Mouse (Mus musculus) naive thymus-derived CD4-positive, alpha-beta T cell, adult 2 months (primary cell): ENCODE measurements around the gene Kat8.
A peak's percentile ranks its signal among the peaks of the same experiment; 100 is the strongest.

Experiments used
- DNase-seq: peaks from one replicate; pipeline ENCODE4 v3.0.0-alpha.2; 2011; ENCODE audit warnings: low read depth

The Kat8 gene

DNA sequence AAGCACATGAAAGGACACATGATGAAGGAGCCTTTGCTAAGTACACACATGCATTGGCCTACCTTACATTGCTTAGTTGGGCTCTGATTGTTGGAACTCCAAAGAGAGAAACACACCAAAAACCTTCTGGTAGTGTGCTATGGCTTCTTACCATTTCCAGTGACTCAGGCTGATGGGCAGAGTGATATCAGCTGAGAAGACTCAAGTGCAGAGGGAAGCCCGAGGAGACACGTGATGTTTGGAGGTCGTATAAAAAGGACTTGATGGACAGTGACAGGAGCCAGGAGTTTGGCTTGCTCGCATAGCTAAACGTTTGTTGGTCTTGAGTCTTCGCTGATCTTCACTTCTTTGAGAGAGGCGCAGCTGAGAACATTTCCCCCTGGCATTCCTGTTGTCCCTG is 14.8 kb upstream of the Kat8 start:
- DNase-seq = no peak

DNA sequence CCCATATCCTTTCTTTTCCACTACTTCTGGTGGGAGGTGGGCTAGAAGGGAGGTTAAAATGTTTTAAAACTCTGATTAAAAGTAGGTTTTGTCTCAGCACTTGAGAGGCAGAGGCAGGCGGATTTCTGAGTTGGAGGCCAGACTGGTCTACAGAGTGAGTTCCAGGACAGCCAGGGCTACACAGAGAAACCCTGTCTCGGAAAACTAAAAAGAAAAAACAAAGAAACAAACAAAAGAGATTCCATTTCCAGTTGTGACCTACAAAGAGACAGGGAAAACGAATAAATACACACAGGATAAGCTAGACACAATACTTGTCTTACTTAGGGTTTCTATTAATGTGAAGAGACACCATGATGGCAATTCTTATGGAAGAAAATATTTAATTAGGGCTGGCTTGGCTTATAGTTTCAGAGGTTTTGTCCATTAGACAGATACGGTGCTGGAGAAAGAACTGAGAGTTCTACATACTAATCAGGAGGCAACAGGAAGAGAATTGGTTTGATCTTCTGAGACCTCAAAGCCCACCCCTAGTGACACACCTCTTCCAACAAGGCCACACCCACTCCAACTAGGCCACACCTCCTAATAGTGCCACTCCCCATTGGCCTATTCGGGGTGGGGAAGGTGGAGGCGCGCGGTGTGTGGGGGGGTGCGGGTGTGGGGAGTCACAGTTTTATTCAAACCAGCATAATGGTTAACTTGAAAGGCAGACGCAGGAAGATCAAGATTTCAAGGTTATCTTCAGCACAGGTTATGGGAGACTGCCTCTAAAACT is 13.9 kb upstream of the Kat8 start:
- peak; percentile 68 for DNase-seq

DNA sequence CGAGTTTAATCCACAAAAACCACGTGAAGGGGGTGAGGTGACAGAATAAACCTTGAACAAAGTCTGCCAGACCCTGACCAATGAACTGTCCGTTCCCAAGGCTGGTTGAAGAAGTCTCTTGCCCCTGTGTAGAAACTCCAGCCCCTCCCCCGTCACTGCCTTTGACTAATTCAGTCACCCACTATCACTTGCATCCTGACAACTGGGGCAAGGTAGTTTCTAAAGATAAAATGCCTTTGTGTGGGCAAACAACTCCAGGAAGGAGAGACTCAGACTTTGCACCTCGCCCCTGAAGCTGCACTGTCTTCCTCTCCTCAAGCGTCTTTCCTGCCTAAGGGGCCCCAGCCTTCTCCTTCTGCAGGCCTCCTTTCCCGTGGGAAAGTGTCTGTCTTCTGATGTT is 12.3 kb upstream of the Kat8 start:
- DNase-seq = no peak

DNA sequence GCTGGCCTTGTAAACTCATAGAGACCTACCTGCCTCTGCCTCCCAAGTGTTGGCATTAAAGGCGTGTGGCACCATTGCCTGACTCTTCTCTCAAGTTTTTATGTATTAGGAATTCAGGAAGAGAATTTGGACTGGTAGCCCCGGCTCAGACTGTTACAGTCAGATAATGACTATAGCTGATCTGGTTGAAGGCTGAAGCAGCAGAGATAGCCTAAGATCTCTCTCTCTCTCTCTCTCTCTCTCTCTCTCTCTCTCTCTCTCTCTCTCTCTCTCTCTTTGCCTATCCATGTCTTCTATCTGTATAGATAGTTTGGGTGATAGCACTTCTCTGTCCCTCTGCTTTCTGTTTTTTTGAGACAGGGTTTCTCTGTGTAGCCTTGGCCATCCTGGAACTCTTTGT is 10.5 kb upstream of the Kat8 start:
- DNase-seq = no peak

DNA sequence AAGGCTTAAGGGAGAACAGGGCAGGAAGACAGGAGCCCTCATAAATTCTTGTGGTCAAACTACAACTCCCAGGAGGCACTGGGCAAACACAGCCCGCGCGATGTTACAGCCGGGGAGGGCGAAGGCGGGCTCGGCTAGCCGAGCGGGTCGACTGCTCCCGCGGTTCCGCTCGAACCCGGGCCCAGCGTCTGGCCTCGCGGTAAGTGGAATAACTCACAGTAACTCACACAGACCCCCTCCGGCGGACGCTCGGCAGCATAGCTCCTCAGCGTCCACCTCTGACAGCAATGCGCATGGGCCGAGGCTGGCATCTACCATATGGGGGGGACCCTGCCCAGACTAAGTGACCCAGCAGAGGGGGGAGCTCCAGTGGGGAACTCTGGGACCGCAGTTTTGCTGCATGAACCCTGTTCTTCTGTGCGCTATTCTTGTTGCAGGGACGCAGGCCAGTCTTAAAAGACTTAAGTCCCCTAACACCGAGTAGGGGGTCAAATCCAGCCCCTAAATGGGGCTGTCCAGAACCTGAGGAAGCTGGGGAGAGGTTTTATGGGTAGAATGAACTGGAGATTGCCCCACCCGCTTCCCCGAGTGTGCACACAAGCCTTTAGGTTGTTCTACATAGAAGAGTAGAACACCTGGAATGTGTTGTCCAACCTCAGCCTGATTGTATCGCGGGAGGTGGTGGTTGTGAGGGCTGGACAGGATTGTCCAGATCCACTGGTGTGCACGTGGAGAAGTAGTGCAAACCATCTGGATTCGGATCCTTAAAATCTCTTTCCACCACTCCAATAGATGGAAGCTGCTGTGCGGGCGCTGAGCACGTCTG is 8.1 kb upstream of the Kat8 start, which contains the start of gene Bckdk:
Gene Bckdk, plus strand, starts transcription at position 112 of the 826 bp plus-strand sequence.
- DNase-seq = peak; percentile 72

DNA sequence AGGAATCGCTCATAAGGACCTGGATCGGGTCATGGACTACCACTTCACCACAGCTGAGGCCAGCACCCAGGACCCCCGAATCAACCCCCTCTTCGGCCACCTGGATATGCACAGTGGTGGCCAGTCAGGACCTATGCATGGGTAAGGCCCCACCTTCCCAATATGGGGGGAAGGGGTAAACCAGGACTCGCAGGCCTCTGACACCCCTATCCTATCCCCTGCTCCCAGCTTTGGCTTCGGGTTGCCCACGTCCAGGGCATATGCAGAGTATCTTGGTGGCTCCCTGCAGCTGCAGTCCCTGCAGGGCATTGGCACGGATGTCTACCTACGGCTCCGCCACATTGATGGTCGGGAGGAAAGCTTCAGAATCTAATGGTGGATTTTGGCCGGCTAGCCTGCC is 4.4 kb upstream of the Kat8 start:
- no peak for DNase-seq

DNA sequence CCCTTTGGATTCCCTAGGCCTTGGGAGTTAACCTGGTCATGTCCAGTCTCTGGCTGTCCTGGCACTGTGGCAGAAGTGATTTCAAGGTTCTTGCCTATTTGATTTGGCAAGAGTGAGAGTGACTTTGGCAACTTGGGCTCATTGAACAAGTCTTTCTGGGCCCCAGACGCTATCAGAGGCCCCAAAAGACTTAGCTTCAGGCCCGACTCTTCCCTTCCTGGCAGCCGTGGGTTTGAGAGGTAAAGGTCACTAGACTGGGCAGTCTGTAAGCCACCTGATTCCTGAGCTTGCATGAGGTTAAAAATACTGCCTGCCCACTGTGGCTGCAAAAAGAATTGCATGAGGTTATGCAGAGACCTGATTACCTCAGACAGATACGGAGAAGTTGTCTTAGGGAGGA is 3.7 kb upstream of the Kat8 start:
- no peak for DNase-seq

DNA sequence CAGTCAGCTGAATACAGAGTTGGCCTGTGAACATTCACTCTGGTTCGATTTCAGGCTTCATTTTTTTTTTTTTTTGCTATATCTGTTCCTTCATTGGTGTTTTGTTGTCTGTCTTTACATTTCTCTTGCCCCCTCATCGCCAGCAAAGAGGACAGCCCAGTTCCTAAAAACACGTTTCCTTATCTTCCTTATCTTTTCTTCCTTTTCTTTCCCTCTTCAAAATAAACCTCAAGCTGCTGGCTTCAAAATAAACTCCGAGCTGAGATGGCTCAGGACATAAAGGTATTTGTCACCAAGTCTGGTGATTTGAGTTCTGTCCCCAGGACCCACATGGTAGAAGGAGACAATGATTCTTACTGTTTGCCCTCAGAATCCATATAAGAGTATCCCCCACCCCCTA is 622 bp downstream of the Kat8 start:
- DNase-seq = no peak

DNA sequence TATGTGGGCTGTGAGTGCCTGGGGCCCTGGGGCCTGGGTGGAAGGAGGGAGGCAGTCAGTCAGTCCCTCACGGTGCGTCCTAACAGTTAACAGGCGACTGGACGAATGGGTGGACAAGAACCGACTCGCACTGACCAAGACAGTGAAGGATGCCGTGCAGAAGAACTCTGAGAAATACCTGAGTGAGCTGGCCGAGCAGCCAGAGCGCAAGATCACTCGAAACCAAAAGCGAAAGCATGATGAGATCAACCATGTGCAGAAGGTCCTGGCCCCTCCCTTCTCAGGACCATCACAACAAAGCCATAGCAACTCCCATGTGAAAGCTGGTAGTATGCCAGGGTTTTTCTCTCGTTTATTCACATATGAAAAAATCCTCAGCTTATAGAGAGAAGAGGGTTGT is 3.0 kb downstream of the Kat8 start:
- no peak for DNase-seq

DNA sequence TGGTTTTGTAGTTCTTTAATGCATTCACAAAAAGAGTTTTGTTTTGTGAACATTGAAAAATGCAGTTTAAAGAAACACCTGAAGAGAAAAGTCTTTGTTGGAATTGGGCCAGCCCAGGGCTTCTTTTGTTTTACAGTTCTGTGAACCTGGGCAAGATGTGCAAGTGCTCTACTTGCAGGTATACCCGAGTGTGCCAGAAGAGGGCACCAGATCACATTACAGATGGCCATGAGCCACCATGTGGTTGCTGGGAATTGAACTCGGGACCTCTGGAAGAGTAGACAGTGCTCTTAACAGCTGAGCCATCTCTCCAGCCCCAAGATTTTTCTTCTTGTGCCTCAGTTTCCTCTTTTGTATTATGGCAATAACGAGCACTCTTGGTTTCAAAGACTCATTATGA is 5.9 kb downstream of the Kat8 start:
- peak; percentile 83 for DNase-seq

DNA sequence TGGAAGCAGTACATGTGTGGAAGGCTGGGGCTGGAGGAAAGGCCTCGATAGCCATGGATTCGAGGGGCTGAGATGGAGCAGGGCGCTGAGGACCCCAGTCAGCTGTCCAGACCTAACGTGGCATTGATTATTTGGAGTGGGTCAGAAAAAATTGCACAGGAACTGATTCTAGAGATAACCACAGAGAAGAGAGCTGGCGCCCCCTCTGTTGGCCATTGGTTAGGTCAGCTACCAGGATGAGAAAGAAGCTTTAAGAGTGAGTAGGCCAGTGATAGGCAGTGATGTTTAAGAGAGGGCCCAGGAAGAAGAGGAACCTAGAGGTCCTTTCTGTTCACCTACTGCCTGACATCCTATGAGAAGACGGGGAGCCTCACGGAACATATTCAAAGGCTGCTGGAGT is 7.0 kb downstream of the Kat8 start:
- DNase-seq = peak; percentile 42

DNA sequence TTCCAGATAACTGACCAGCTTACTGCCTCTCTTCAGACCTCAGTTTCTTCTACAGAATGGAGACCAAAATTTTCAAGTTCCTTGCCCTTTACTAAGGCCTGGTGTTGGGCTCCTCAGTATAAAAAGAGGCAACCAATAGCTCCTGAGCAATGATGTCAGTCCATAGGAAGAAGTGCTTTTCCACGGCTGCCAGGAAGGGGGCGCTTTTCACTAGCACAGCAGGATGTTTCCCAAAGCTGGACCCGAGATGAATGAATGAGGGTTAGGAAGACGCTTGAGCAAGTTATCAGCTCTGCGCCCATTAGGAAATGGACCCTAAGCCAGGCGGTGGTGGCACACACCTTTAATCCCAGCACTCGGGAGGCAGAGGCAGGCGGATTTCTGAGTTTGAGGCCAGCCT is 9.2 kb downstream of the Kat8 start:
- DNase-seq = peak; percentile 38

DNA sequence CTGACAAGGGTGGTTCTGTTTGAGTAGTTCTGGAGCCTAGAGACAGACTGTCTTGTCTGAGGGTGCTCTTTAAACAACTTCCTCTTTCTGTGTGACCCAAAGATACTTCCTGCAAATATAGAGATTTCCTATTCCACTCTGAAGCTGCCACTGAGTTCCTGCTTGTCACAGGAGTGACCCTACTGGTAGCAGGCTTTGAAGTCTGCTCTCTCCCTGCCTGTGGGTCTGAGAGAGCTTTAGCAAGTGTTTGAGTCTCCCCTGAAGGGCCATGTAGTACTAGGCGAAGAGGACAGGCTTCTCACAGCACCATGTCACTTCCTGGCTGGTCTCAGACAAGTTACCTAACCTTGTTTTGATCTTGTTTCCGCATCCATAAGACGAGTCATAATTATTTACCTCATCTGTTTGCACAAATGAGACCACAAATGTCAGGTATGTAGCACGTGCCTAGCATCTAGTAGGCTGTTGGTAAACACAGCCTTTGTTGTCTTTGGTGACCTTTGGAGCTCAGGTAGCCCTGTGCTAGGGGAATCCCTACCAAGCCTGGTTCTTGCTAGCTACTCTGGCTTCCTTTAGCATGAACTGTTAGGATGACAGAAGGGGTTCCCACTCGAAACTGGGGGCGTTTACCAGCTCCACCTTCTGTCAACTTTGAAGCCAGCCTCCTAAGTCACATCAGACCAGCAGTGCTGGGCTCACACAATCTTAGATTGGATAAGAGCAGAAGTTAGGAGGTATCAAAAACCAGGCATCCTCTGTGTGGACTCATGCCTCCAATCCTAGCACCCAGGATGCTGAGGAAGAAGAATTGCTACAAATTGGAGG is 10.3 kb downstream of the Kat8 start:
- peak; percentile 73 for DNase-seq

DNA sequence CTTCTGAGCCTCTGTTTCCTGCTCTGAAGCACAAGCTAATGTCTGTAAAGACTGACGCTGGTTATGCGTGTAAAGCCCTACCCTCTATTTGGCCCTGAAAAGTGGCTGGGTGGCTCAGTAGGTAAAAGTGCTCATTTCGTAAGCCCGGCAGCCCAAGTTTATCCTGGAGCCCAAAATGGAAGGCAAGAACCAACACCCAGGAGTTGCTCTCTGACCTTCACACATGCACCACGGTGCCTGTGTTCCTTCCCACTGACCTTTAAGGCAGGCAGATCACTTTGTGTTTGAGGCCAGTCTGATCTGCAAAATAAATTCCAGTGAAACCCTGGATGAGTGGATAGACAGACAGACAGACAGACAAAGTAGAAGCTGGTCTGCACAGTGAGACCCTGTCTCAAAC is 11.4 kb downstream of the Kat8 start:
- no peak for DNase-seq

DNA sequence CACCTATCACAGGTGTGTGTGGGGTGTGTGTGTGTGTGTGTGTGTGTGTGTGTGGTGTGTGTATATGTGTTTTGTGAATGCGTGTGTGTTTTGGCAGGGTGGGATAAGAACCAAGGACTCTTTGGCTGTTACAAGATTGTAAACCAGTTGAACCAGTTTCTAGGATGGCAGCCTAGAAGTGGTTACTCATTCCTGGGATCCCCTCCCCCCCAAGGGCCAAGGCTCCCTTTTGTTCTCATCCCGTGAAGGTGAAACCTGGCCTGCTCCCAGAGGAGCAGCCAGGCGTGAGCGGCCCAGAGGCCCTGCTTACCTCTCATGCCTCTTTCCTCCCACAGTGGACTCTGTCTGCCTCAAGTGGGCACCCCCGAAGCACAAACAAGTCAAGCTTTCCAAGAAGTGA is 12.9 kb downstream of the Kat8 start:
- no peak for DNase-seq

DNA sequence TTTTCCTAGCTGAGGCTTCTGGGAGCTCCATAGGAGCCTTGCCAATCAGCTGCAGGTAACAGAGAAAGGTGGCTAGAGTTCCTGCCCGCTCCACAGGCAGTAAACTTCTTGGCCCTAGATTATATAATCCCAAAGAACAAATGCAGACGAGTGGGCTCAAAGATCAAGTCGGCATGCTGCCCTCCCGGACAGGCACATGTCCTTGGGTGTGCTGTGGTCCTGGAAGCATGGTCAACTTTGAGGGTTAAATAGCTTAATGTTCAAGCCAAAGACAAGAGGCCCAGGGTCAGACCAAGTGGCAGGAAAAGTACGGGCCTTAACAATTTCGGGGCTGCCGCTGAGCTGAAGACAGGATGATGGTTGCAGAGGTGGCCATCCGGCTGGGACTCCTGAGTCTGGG is 13.8 kb downstream of the Kat8 start:
- no peak for DNase-seq

DNA sequence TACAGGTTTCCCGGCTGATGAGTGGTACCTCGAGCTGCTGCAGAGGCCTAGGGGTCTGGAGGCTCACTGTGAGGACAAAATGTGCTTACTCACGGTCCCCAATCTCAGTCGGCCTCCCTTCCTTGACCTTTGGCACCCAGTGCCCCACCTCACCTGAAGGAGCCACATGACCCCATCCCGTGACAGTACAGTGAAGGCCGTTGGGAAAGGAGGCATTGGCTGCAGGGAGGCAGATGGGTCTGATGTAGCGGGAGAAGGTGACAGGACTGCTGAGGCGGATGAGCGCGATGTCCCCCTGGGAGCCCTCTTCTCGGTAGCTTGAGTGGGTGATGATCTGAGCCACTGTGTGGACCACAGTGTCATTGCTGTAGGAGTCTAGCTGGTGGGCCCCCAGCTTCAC is 14.5 kb downstream of the Kat8 start:
- DNase-seq = no peak

DNA sequence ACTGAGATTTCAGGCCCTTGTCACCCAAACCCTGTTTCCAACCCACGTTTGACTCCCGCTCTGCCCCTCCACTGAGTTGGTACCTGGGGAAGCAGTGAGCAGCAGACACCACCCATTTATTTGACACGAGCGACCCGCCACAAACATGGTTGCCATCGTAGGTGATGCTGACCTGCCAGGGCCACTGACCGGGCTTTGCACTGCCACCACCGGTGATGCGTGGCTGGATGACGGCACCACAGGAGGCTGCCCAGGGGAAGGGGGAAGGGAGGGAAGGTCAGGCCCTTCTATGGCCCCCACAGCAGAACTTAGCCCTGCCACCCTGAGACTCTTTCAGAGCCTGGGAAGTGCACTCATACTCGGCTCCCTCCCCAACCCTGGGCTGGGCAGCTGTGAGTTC is 15.4 kb downstream of the Kat8 start:
- DNase-seq = no peak

DNA sequence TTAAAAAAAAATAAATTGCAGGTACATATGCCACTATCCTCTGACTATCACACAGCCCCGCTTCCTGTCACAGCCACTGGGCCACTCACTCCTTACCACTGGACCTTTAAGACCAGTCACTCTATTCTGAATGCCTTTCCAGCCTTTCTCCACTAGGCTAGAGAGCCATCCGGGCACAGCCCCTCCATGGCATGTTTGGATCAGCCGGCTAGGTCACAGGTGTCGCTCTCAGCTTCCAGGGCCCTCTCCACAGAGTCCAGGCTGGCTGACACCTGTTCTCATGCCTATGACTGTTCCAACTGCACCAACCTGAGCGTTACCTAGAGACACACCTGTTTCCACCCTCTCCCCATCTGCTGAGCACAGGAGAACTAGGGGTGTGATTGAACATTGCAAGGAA is 16.3 kb downstream of the Kat8 start:
- no peak for DNase-seq

DNA sequence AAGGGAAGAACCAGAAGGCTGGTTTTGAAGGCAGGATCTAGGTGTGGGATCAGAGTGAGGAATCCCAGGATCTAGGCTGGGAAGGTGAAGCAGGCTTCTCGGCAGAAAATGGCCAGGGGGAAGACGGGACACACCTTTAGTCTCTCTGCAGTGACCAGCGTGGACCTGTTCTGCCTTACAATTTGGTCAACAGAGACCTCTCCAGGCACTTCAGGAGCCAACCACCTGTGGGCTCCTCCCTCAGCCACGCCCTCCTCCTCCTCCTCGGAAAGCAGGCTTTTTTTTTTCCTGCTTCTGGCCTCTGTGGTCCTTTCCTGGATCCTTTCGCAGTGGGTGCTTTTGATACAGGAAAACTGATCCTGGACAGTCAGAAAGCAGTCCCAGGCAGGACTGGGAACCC is 17.6 kb downstream of the Kat8 start, which contains the start of gene Prss8:
Gene Prss8, minus strand, starts transcription at position 182 of the 400 bp plus-strand sequence.
- no peak for DNase-seq

DNA sequence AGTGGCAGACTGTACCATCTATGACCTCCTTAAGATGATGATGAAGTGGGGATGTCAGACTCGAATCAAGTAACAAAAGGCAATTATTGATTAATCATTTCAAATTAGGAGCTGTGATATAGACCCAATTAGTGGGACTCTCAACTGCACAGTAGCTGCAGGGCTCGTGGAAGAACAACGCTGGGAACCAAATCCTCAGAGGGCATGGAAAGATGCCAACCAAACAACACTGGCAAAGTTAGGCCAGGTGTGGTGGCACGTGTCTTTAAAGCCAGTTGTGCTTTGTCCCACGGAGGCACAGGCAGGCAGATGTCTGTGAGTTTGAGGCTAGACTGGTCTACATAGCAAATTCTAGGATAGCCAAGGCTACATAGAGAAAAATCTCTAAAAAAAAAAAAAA is 18.3 kb downstream of the Kat8 start:
- no peak for DNase-seq

DNA sequence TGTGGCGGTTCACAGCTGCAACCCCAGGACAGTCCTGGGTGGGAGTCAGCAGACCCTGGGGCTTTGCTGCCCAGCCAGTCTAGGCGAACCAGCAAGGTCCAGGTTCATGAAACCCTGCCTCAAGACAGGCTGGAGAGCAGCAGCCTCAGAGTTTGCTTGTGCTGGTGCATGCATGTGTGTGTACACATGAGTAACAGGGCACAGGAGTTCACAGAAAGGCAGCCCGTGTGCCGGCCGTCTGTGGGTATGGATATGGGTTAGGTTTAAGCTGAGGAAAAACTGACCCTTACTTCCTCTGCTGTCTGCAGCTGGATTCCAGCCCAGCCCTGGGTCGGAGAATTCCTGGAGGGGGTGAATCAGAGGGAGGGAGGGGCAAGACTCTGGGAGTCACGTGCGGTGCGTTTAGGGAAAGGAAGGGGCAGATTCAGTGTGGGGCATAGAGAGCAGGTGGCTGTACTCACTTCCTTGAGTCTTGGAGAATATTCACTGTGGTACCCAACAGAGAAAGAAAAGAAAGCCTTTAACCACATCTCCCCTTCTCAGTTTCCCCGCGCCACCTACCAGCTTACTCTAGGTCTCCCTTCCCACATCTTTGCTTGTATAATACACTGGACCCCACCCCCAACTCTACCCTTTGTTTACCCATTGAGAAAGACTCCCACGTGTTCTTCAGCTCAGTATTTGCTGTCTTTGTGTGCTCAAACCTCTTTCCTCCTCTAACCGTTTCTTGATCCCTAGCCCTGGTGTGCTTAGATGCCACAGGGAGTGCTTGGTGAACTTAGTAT is 19.2 kb downstream of the Kat8 start:
- no peak for DNase-seq
